Mouse (Mus musculus) right cerebral cortex, adult 18-20 months (tissue): ENCODE results near the gene Syt7.

Source experiments
- DNase-seq: peaks from one replicate; pipeline ENCODE4 v3.0.0; 2022; ENCODE audit warnings: mixed read lengths

The Syt7 gene

DNA sequence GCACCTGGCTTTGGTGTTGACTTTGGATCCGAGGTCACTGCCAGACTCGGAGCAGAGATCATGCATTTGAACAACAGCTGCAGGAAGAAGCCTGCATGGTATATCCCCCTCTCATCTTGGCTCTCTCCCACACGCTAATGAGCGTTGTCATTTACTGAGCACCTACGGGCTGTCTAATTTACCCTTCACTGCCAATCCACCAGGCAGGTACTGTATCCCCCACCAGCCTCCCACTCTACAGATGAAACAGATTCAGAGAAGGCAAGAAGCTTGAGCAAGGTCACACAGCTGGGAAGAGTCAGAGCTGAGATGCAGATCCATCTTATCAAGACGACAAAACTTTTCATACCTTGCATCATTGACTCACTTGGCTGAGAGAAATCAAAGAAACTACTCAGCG lies 72.7 kb downstream of the Syt7 start:
- no peak for DNase-seq

DNA sequence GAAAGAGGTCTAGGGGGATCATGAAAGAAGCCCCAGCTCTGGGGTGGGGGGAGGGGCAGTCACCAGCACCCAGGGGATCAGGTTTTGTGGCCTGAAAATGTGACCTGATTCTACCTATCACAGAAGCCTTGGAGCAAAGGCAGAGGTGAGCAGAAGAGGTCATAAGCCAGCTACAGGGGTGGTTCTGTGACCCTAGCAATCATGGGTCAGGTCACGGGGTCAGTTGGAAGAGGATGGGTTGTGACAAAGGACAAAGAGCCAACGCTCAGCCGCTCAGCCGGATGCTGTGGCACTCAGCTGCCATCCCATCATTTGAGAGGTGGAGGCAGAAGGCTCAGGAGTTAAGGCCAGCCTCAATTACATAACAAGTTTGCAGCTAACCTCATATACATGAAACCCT lies 75.5 kb downstream of the Syt7 start:
- DNase-seq = no peak

- peak; percentile 57 for DNase-seq
Observed at GRCm38 (mm10) chr19:10469171-10469658, 80.3 kb downstream of the Syt7 start.

DNA sequence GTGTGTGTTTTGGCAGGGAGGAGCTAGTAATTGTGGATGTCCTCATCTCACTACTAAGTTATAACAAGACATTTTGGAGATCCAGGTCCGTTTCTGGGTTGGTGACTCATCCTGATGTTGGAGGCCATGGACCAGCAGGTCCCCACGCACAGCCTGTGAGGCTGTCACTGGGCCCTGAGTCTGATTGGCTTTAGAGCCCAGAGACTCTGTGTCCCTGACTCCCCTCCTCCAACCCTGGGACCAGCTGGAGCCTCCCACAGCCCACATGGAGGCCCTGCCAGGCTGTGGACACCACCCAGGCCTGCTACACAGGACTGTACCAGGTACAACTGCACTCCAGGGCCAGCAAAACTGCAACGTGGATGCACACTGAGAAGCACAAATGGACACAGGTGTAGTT lies 84.1 kb downstream of the Syt7 start:
- DNase-seq = peak; percentile 56

DNA sequence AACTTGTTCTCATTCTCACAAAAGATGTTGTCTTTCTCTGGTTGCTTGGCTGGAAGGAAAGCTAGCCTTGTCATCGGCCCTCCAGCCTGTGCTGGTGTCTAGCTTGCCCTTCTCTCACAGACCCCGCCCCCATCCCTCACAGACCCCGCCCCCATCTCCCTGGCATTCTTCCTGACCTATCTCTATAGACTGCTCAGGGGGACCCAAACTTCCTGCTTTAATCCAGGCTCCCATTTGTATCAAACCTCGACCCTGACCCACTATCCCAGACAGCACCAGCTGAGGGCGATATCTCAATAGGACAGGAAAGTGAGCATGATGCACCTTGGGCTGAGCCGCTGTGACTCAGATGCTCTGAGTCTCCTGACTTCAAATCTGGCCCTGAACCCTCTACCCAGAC lies 84.9 kb downstream of the Syt7 start:
- no peak for DNase-seq

GRCm38 (mm10) chr19:10479541-10479940 lies 90.7 kb downstream of the Syt7 start:
- no peak for DNase-seq

GRCm38 (mm10) chr19:10482703-10483102 lies 93.8 kb downstream of the Syt7 start, which contains the start of gene Ppp1r32:
Ppp1r32 (minus strand) TSS chr19:10482928.
- no peak for DNase-seq

DNA sequence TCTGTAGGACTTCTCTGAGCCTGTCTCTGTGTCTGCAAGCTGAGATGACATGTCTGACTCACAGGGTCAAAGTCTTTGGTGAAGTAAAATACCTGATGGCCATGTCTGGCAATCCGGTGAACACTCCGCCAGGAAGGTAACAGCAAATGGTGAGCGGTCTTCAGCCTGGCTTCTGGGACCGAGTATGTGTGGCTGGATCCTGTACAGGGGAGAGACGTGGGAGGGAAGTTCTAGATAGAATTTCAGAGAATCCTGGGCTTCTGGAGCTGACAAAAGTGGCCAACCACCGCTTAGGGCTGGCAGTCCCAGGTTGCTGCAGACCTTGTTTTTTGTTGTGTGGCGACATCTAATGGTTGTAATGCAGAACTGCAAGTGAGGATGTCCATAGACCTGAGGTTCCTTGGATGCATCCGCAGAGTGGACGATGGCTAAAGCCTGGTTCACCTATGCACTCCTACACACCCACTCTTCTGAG lies 97.4 kb downstream of the Syt7 start:
- DNase-seq = peak; percentile 69

GRCm38 (mm10) chr19:10495670-10496069 lies 106.8 kb downstream of the Syt7 start:
- no peak for DNase-seq

- DNase-seq = no peak
Observed at GRCm38 (mm10) chr19:10496976-10497375, 108.1 kb downstream of the Syt7 start.

GRCm38 (mm10) chr19:10497512-10498160 lies 108.7 kb downstream of the Syt7 start:
- DNase-seq = peak; percentile 45

DNA sequence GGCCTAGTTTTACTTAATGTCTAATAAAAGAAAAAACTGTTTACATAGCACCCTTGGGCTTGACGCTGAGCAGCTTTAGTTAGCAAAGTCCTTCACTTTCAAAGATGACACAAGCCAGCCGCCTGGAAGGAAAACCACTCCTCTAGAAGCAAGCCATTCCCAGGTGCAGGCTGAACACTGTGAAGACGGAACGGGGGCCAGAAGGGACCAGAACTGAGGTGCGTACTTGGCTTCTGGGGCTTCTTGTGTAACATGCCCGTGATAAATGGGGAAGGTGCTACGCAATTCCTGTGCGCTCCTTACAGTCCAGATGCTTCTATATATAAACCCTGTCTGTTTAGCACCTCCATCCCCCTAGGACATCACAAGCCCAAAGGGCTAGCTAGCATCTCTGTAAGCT lies 111.7 kb downstream of the Syt7 start:
- DNase-seq = no peak

- peak; percentile 45 for DNase-seq
Observed at GRCm38 (mm10) chr19:10502571-10502970, 113.7 kb downstream of the Syt7 start.
